Mouse (Mus musculus) heart, embryonic 13.5 days (tissue): ENCODE measurements around the gene Cdk8. TPM values are rescaled to one million over a fixed set of nuclear protein-coding genes. Genes with fewer than 3 reads are reported as not detected.

Source experiments
- ATAC-seq: fragments of 200-750 bp; cut with Nextera tagmentation; 2 replicates; pipeline ENCODE4 v1.8.0; 2017; ENCODE audit warnings: moderate TSS enrichment; ENCODE audit not compliant: insufficient number of reproducible peaks, low FRiP score, low TSS enrichment; ENCODE audit errors: extremely low read depth
- H3K27ac ChIP-seq: fragments of 300-500 bp; sonication (generic); replicated peaks from 2 replicates; pipeline ENCODE4 v1.5.1; 2015; ENCODE audit warnings: moderate library complexity, mild to moderate bottlenecking, inconsistent platforms
- H3K27me3 ChIP-seq: fragments of 300-500 bp; sonication (generic); replicated peaks from 2 replicates; pipeline ENCODE4 v1.6.1; 2015; ENCODE audit warnings: mild to moderate bottlenecking, inconsistent platforms
- H3K36me3 ChIP-seq: fragments of 300-500 bp; sonication (generic); 2 replicates; pipeline ENCODE4 v1.6.1; 2015; ENCODE audit warnings: mild to moderate bottlenecking, inconsistent platforms
- H3K4me1 ChIP-seq: fragments of 300-500 bp; sonication (generic); 2 replicates; pipeline ENCODE4 v1.6.1; 2015; ENCODE audit warnings: inconsistent platforms
- H3K4me2 ChIP-seq: fragments of 300-500 bp; sonication (generic); 2 replicates; pipeline ENCODE4 v1.6.1; 2015; ENCODE audit warnings: inconsistent platforms, mild to moderate bottlenecking, moderate library complexity
- H3K4me3 ChIP-seq: fragments of 300-500 bp; sonication (generic); 2 replicates; pipeline ENCODE4 v1.5.1; 2015; ENCODE audit warnings: moderate library complexity, mild to moderate bottlenecking, inconsistent platforms
- H3K9ac ChIP-seq: fragments of 300-500 bp; sonication (generic); 2 replicates; pipeline ENCODE4 v1.6.1; 2015; ENCODE audit warnings: inconsistent platforms, mild to moderate bottlenecking, moderate library complexity
- H3K9me3 ChIP-seq: fragments of 300-500 bp; sonication (generic); 2 replicates; pipeline ENCODE4 v1.6.1; 2016; ENCODE audit warnings: inconsistent platforms
- WGBS: fragments of 180-500 bp; shearing (Covaris S2); methylation state at CpG from one replicate; pipeline ENCODE4 v1.1.7; 2015; ENCODE audit warnings: mixed read lengths; 5-methylcytosine and 5-hydroxymethylcytosine counted together
- polyA plus RNA-seq: library from polyadenylated mRNA; unstranded; fragments of >200 nt; fragmentation: Nextera tagmentation; extraction: Ambion mirVana; gene quantifications from 2 replicates; pipeline ENCODE4 v1.2.1, GENCODE M21; 2015

The Cdk8 gene
- polyA plus RNA-seq, 1 experiment from 2014 or later, result 10.5 TPM

- H3K9me3 ChIP-seq, result no peaks in the 10 kb centered on the region
- H3K27ac ChIP-seq, result no peak overlapping the region
- 79% methylated on average over 7 of the region's 7 CpGs for WGBS
- no peak overlapping the region for H3K9ac ChIP-seq
- no peak overlapping the region for H3K4me3 ChIP-seq
- H3K4me2 ChIP-seq, result no peak overlapping the region
- no peaks in the 10 kb centered on the region for H3K4me1 ChIP-seq
- H3K27me3 ChIP-seq, result no peaks in the 10 kb centered on the region
- ATAC-seq, result no peak
- H3K36me3 ChIP-seq, result no peaks in the 10 kb centered on the region
Observed at GRCm38 (mm10) chr5:146352006-146352405, 121.0 kb downstream of the Cdk8 start.

Other genes starting within 250 kb of the Cdk8 start
- not detected in 2 replicates for gene Cyp3a25, start 221.6 kb upstream of the Cdk8 start, polyA plus RNA-seq
- gene Cyp3a59, start 152.0 kb upstream of the Cdk8 start, polyA plus RNA-seq, result not detected in 2 replicates
- gene Gm5565, start 70.7 kb upstream of the Cdk8 start, polyA plus RNA-seq, result not detected in 2 replicates
- not detected in 2 replicates for gene Gm6309, start 60.5 kb upstream of the Cdk8 start, polyA plus RNA-seq
- gene 1700001J03Rik, start 45.9 kb upstream of the Cdk8 start, polyA plus RNA-seq, result not detected in 2 replicates
- gene Rnf6, start 9.7 kb upstream of the Cdk8 start, polyA plus RNA-seq, result 35.0 and 39.3 TPM in 2 replicates
- 0.32 and 0.37 TPM in 2 replicates for gene Wasf3, start 153.8 kb downstream of the Cdk8 start, polyA plus RNA-seq